Mouse (Mus musculus) liver, adult 2 months (tissue): ENCODE measurements at regions not wholly inside any gene's neighbourhood (a gene's known extent, or its start where the extent isn't known, plus 50 kb on each side); places are given as distances from the start of the nearest gene placed in this dataset.

ENCODE experiments used
- DNase-seq: peaks from one replicate; pipeline ENCODE4 v3.0.0-alpha.2; 2011; ENCODE audit warnings: low read depth, low spot score; ENCODE audit errors: extremely low read depth
- H3K27ac ChIP-seq: fragments of 200-500 bp; replicated peaks from 2 replicates; pipeline ENCODE4 v1.5.1; 2012; ENCODE audit warnings: low read depth, mild to moderate bottlenecking, control low read depth, inconsistent platforms, low read length; ENCODE audit not compliant: insufficient read depth
- H3K27me3 ChIP-seq: fragments of 200-500 bp; 2 replicates; pipeline ENCODE4 v1.6.1; 2012; ENCODE audit warnings: mild to moderate bottlenecking, moderate library complexity, low read length, inconsistent platforms; ENCODE audit not compliant: control insufficient read depth, insufficient read depth
- H3K36me3 ChIP-seq: fragments of 200-500 bp; 2 replicates; pipeline ENCODE4 v1.6.1; 2012; ENCODE audit warnings: low read length, inconsistent platforms; ENCODE audit not compliant: control insufficient read depth, insufficient read depth
- H3K4me1 ChIP-seq: fragments of 200-500 bp; 2 replicates; pipeline ENCODE4 v1.6.1; 2011; ENCODE audit warnings: low read length; ENCODE audit not compliant: control insufficient read depth, insufficient read depth
- H3K4me3 ChIP-seq: fragments of 200-500 bp; 2 replicates; pipeline ENCODE4 v1.5.1; 2011; ENCODE audit warnings: low read depth, mild to moderate bottlenecking, control low read depth, low read length, moderate library complexity; ENCODE audit not compliant: insufficient read depth
- H3K79me2 ChIP-seq: fragments of 200-500 bp; 2 replicates; pipeline ENCODE4 v1.6.1; 2012; ENCODE audit warnings: inconsistent platforms, mild to moderate bottlenecking, low read length, moderate library complexity; ENCODE audit not compliant: control insufficient read depth, insufficient read depth
- H3K9ac ChIP-seq: fragments of 200-500 bp; 2 replicates; pipeline ENCODE4 v1.6.1; 2012; ENCODE audit warnings: low read depth, mild to moderate bottlenecking, control low read depth, inconsistent platforms, low read length
- CTCF ChIP-seq: fragments of 200-500 bp; IDR thresholded peaks from 2 replicates; pipeline ENCODE4 v1.5.1; 2011; ENCODE audit warnings: low read depth, low read length, control low read depth
- POLR2A ChIP-seq: fragments of 200-500 bp; IDR thresholded peaks from 2 replicates; pipeline ENCODE4 v1.6.1; 2011; ENCODE audit warnings: low read length, control low read depth; ENCODE audit not compliant: insufficient read depth; ENCODE audit errors: extremely low read depth
- WGBS: fragments of 180-500 bp; shearing (Covaris S2); methylation state at CpG from one replicate; pipeline ENCODE4 v1.1.7; 2018; 5-methylcytosine and 5-hydroxymethylcytosine counted together

- Histone ChIP-seq H3K4me1 (no peaks in the 10 kb centered on the region), H3K27ac (no peak overlapping the region), H3K36me3 (no peaks in the 10 kb centered on the region), H3K27me3 (0 out of 2 replicates have a peak, but pooled peaks cover 2% of the 10 kb centered on the region), H3K4me3 (no peak overlapping the region), H3K79me2 (no peaks in the 10 kb centered on the region), H3K9ac (no peak overlapping the region)
- TF ChIP-seq POLR2A (no peak), CTCF (no peak)
- 63% methylated on average over 1 of the region's 1 CpGs for WGBS
- DNase-seq: no peak
Measured at GRCm38 (mm10) chr2:171388936-171389335, 654.3 kb downstream of the Cbln4 start.

- 27% methylated on average over 1 of the region's 1 CpGs for WGBS
- no peaks in the 10 kb centered on the region for H3K4me1 ChIP-seq
Measured at GRCm38 (mm10) chr2:171373457-171373856, 641.9 kb downstream of the Dok5 start.

GRCm38 (mm10) chr2:171373016-171373415, 641.4 kb downstream of the Dok5 start:
- Histone ChIP-seq H3K36me3 (no peaks in the 10 kb centered on the region), H3K27ac (no peak overlapping the region), H3K79me2 (no peaks in the 10 kb centered on the region), H3K9ac (no peak overlapping the region), H3K4me1 (no peaks in the 10 kb centered on the region), H3K27me3 (no peaks in the 10 kb centered on the region), H3K4me3 (no peak overlapping the region)
- TF ChIP-seq CTCF: no peak
- no peak for TF ChIP-seq POLR2A
- WGBS: 84% methylated on average over 7 of the region's 7 CpGs
- DNase-seq: no peak

More at GRCm38 (mm10) chr2:171373457-171373856, 641.9 kb downstream of the Dok5 start:
- no peak for DNase-seq
- no peak for TF ChIP-seq POLR2A
- no peak for TF ChIP-seq CTCF
- Histone ChIP-seq H3K79me2 (no peaks in the 10 kb centered on the region), H3K36me3 (no peaks in the 10 kb centered on the region), H3K27ac (no peak overlapping the region), H3K9ac (no peak overlapping the region), H3K27me3 (no peaks in the 10 kb centered on the region), H3K4me3 (no peak overlapping the region)

GRCm38 (mm10) chr2:171371751-171372150, 640.1 kb downstream of the Dok5 start:
- Histone ChIP-seq H3K4me3 (no peak overlapping the region), H3K4me1 (no peaks in the 10 kb centered on the region), H3K27me3 (no peaks in the 10 kb centered on the region), H3K27ac (no peak overlapping the region), H3K9ac (no peak overlapping the region), H3K36me3 (no peaks in the 10 kb centered on the region), H3K79me2 (no peaks in the 10 kb centered on the region)
- DNase-seq: no peak
- 60% methylated on average over 5 of the region's 5 CpGs for WGBS
- TF ChIP-seq CTCF (no peak), POLR2A (no peak)

- H3K27ac ChIP-seq: no peak overlapping the region
- H3K4me1 ChIP-seq: no peaks in the 10 kb centered on the region
- H3K36me3 ChIP-seq: no peaks in the 10 kb centered on the region
- TF ChIP-seq POLR2A: no peak
- TF ChIP-seq CTCF: no peak
- WGBS: 64% methylated on average over 8 of the region's 8 CpGs
- no peaks in the 10 kb centered on the region for H3K79me2 ChIP-seq
- no peak overlapping the region for H3K9ac ChIP-seq
- DNase-seq: no peak
- no peaks in the 10 kb centered on the region for H3K27me3 ChIP-seq
- H3K4me3 ChIP-seq: no peak overlapping the region
Measured at GRCm38 (mm10) chr2:171365553-171365952, 633.9 kb downstream of the Dok5 start.

GRCm38 (mm10) chr2:171364621-171365020, 633.0 kb downstream of the Dok5 start:
- no peak overlapping the region for H3K27ac ChIP-seq

More at GRCm38 (mm10) chr2:171364621-171365020, 633.0 kb downstream of the Dok5 start:
- WGBS: 79% methylated on average over 3 of the region's 3 CpGs
- no peak for DNase-seq
- no peaks in the 10 kb centered on the region for H3K27me3 ChIP-seq
- no peaks in the 10 kb centered on the region for H3K79me2 ChIP-seq
- TF ChIP-seq POLR2A (no peak), CTCF (no peak)
- H3K36me3 ChIP-seq: no peaks in the 10 kb centered on the region
- H3K9ac ChIP-seq: no peak overlapping the region
- H3K4me3 ChIP-seq: no peak overlapping the region
- no peaks in the 10 kb centered on the region for H3K4me1 ChIP-seq
